Mouse (Mus musculus) 3T3-L1 (cell line): ENCODE data around the gene Cdk18.

Experiments
- DNase-seq: peaks from one replicate; pipeline ENCODE4 v3.0.0-alpha.2; 2015; ENCODE audit warnings: low read depth, low spot score

Gene Cdk18

GRCm38 (mm10) chr1:132150171-132150570 is 10.7 kb upstream of the Cdk18 start:
- peak; percentile 77 for DNase-seq

- DNase-seq: no peak
Observed at GRCm38 (mm10) chr1:132149410-132149809, 9.9 kb upstream of the Cdk18 start.

GRCm38 (mm10) chr1:132145973-132146685 is 6.6 kb upstream of the Cdk18 start:
- DNase-seq: peak; percentile 86

GRCm38 (mm10) chr1:132144837-132145236 is 5.4 kb upstream of the Cdk18 start:
- DNase-seq: no peak

GRCm38 (mm10) chr1:132144223-132144622 is 4.7 kb upstream of the Cdk18 start:
- peak; percentile 51 for DNase-seq

GRCm38 (mm10) chr1:132143730-132144129 is 4.2 kb upstream of the Cdk18 start:
- no peak for DNase-seq

- DNase-seq: no peak
Observed at GRCm38 (mm10) chr1:132143079-132143478, 3.6 kb upstream of the Cdk18 start.

GRCm38 (mm10) chr1:132141753-132142152 is 2.3 kb upstream of the Cdk18 start:
- DNase-seq: no peak

GRCm38 (mm10) chr1:132141166-132141565 is 1.7 kb upstream of the Cdk18 start:
- DNase-seq: no peak

- DNase-seq: no peak
Observed at GRCm38 (mm10) chr1:132140574-132140973, 1.1 kb upstream of the Cdk18 start.

GRCm38 (mm10) chr1:132140171-132140570 is 687 bp upstream of the Cdk18 start:
- peak; percentile 72 for DNase-seq

- peak; percentile 31 for DNase-seq
Observed at GRCm38 (mm10) chr1:132138576-132139415, 688 bp downstream of the Cdk18 start.

GRCm38 (mm10) chr1:132137935-132138575 is 1.4 kb downstream of the Cdk18 start:
- DNase-seq: no peak

- no peak for DNase-seq
Observed at GRCm38 (mm10) chr1:132136847-132137246, 2.6 kb downstream of the Cdk18 start.

- DNase-seq: no peak
Observed at GRCm38 (mm10) chr1:132135631-132136030, 3.9 kb downstream of the Cdk18 start.

GRCm38 (mm10) chr1:132128311-132128710 is 11.2 kb downstream of the Cdk18 start:
- peak; percentile 80 for DNase-seq

- DNase-seq: no peak
Observed at GRCm38 (mm10) chr1:132125803-132126405, 13.6 kb downstream of the Cdk18 start.

- DNase-seq: no peak
Observed at GRCm38 (mm10) chr1:132125249-132125648, 14.2 kb downstream of the Cdk18 start.

GRCm38 (mm10) chr1:132123420-132124014 is 16.0 kb downstream of the Cdk18 start:
- DNase-seq: no peak

- no peak for DNase-seq
Observed at GRCm38 (mm10) chr1:132121895-132122294, 17.6 kb downstream of the Cdk18 start.

GRCm38 (mm10) chr1:132121236-132121635 is 18.2 kb downstream of the Cdk18 start:
- DNase-seq: peak; percentile 96
